Mouse (Mus musculus) NIH3T3 (cell line): Measurements from ENCODE around the gene Mon2.
A peak's percentile ranks its signal among the peaks of the same experiment; 100 is the strongest.

Experiments
- DNase-seq: peaks from one replicate; pipeline ENCODE4 v3.0.0-alpha.2; 2012; ENCODE audit warnings: low read depth

The Mon2 gene

GRCm38 (mm10) chr10:123076245-123077023 is at the start of gene Mon2:
Gene Mon2, minus strand, starts transcription at chr10:123076505.
- DNase-seq, result peak; percentile 99

- DNase-seq, result peak; percentile 32
Observed at GRCm38 (mm10) chr10:123120666-123121392, 44.5 kb upstream of the Mon2 start.

DNA sequence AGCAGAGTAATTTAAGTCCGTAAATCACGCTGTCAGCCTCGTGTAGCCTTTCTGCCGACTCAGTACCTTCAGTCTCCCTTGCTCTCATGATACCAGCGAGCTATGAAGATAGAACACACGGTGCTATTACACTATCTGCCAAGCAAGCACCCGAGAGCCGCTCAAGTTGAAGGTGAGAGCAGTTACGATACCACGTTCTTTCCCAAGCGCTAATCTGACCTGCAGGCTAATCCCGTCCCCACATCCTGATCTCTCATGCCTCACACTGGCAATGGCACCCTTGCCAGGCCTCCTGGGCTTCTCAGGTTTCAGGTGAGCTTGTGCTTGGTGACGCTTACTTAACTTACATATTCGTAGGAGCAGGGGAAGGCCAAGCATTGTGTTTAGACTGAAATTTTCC is 40.6 kb upstream of the Mon2 start:
- no peak for DNase-seq

DNA sequence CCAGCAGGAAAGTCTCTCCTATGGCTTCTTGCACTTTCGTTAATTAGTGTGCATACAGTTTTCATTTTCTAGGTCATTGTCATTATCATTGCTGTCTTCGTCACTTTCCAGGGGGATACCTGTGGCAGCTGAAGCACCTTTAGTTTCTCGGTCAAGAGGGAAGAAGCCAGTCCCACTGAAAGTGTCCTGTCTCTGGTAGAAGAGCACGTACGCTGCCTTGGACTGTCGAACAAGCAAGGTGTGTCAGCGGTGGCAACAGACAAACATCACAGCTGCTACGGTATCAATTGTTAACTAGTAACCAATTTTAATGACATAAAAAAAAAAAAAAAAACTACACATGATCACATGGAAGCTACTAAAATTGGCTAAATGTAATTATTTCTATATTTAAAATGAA is 37.2 kb upstream of the Mon2 start:
- no peak for DNase-seq

DNA sequence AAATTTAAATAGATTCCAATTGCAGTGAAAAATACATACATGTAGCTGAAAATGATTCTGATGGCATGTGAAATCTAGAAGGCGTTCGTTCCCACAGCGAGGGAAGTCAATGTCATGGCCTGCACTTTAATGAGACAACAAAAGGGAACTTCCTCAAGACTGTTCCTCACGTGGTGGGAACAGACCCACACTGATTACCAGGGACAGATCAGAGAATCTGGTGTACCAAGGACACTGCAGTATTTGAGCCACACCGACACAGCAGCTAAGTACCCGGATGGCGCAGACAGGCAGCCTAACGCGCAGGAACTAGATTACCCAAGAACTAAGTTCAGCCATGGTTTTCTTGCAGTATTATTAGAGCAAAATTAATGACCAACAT is 36.5 kb upstream of the Mon2 start:
- DNase-seq, result no peak

DNA sequence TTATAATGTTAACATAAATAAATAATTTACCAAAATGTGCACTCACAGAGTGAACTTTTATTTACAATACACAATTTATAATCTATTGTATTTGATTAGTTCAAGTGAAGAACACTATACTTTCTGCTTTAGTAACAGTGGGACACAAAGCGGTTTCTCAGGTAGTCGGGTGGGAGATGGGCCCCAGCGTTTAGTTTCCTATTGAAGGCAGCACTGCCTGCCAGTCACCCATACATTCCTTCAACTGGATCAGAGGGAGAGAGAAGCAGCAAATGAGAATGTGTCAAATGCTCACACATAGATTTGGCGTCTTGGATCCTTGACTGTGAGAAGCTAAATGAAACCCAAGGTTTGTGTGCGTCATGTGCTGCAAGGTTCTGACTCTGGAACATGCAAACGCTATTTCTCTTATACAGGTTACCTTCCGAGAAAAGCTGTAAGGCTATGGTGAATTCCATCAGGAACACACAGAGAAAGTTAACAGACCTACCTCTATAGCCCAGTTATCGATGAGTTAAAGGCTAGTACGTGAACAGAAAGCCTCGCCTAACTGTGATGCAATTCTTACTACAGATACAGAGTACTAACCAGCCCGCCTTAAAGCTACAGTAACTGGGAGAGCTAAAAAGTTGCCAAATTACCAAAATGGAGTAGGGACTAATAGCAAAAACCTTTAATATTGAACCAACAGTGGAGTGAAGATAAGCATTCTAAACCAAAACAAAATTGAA is 35.9 kb upstream of the Mon2 start:
- no peak for DNase-seq

GRCm38 (mm10) chr10:123110548-123110947 is 34.2 kb upstream of the Mon2 start:
- DNase-seq, result no peak

- no peak for DNase-seq
Observed at GRCm38 (mm10) chr10:123108527-123108926, 32.2 kb upstream of the Mon2 start.

DNA sequence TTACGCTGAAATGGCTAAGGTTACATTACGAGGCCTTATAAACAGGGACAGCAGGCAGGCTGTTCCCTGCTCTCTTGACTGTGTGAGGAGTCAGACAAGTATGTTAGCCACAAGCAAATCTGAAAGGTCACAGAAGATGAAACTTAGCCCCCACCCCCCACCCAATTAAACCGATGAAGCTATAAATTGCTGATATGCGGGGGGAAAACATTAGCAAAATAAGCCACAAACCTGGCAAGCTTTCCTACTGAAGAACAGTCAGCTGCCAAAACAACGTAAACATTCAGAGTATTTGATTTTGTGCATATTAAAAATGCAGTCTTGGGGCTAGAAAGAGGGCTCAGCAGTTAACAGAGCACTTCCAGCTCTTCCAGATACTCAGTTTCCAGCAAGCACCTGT is 31.8 kb upstream of the Mon2 start:
- DNase-seq, result no peak

GRCm38 (mm10) chr10:123101303-123101702 is 25.0 kb upstream of the Mon2 start:
- no peak for DNase-seq

DNA sequence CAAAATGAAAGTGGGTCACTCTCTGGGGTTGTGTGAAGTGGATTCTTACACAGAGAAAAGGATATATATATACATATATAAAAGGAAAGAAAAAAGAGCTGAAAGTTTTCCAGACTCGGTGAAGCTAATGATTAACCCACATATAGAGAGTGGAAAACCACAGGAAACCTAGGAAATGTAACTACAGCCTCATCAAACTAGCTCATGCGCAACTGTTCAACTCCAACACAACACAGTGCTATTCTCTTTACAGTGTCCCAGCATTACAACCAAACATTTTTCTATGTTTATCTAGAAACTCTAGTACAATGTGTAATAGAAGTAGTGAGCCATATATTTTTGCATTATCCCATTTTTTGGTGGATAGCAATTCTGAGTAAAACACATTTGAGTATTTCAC is 24.3 kb upstream of the Mon2 start:
- DNase-seq, result no peak

GRCm38 (mm10) chr10:123094504-123094903 is 18.2 kb upstream of the Mon2 start:
- DNase-seq, result peak; percentile 26

GRCm38 (mm10) chr10:123092577-123092976 is 16.3 kb upstream of the Mon2 start:
- no peak for DNase-seq

GRCm38 (mm10) chr10:123091737-123092136 is 15.4 kb upstream of the Mon2 start:
- DNase-seq, result peak; percentile 82

DNA sequence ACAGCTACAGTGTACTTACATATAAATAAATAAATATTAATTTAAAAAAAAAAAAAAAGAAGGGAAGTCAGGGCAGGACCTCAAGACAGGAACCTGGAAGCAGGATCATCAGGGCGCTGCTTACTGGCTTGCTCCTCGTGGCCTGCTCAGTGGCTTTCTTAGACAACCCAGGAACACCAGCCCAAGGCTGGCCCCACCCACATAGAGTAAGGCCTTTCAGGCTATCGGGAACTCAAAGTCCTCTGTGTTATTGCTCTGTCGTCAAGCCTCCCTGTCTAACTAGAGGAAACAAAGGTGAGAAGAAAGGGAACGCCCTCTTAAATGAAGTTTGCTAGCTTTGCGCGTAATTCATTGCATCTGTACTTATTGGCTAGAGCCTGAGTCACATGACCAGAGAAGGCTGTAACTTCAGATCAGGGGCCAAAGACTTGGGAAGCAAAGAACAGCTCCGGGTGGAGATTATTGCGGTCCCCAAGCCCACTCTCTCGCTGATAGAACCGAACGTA is 13.2 kb upstream of the Mon2 start:
- DNase-seq, result no peak

GRCm38 (mm10) chr10:123086847-123087246 is 10.5 kb upstream of the Mon2 start:
- no peak for DNase-seq

GRCm38 (mm10) chr10:123084900-123085641 is 8.8 kb upstream of the Mon2 start:
- DNase-seq, result no peak

DNA sequence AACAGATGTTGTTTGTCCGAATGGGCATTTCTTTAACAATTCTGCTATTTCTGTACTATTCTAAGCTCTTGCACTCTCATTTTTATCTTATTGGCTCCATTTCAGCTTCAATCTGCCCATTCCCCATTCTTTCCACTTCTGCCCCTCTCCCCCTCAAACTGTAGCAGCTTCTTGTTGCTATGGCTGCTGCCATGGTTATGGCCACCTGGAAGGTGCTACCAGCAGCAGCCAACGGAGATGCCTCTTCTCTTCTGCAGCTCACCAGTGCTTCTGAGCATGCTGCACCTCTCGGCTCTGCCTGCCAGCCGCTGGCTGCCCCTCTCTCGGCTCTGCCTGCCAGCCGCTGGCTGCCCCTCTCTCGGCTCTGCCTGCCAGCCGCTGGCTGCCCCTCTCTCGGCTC is 8.0 kb upstream of the Mon2 start:
- no peak for DNase-seq

DNA sequence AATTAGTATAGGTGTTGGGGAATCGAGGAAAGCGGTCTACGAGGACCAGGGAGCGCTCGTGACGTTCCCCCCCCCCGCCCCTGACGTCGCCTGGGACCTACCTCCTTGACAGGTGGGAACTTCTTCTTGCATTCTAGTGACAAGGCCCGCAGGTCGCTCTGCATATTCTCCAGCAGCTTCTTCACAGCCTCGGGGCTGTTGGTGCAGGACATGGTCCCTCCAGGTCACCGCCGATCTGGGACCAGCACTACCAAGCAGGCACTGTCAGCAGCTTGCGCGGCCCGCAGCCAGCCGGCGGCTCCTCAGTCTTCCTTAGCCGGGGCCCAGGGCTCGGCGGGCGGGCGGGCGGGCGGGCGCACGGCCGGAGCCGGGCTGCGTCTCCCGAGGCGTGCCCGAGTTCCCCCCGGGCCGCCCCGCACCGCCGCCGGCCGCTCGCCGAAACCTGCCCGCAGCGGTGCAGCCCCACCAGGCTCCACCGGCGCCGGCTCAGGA is 508 bp downstream of the Mon2 start:
- peak; percentile 34 for DNase-seq

GRCm38 (mm10) chr10:123071997-123072396 is 4.3 kb downstream of the Mon2 start:
- no peak for DNase-seq

DNA sequence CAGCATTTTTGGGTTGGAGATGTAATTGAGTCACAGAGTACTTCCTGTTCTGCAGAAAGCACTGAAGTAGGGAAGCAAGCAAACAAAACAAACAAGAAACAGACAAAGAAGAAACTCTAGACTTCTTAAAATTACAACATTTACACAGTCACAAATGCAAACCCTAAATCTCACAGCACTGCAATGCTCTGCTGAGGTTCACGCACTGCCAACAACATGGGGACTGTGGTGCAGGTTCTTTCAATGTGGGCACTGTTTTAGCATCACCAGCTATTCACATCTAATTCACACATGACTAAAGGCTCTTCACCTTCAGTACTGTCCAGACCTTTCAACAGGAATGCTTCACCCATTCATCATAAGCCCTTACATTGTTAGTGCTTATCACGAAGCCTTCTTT is 13.3 kb downstream of the Mon2 start:
- no peak for DNase-seq

GRCm38 (mm10) chr10:123060831-123061230 is 15.5 kb downstream of the Mon2 start:
- DNase-seq, result no peak
